Mouse (Mus musculus): ENCODE data around the gene Wnk2. TPM values are rescaled to one million over a fixed set of nuclear protein-coding genes. Genes with fewer than 3 reads are reported as not detected.

Gene Wnk2
- polyA plus RNA-seq, 1 experiment from 2014 or later: 0.36 TPM

DNA sequence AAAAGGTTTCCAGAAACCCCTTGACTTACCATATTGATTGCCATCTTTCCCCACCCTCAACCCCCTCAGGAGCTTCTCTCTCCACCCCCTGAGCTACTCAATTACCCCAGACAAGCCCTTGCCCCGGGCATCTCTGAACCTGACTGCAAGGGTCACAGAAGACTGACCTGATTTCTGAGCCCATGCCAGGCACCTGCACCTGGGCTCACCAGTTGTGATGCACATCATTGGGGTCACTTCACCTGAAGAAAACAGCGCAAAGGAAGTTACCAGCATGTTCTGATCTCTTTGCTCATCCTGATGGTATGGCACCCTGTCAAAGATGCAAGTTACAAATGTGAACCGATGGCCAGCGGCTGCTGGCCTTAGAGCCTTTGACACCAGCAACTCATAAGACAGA is 873 bp upstream of the Wnk2 start:
- no peak for ATAC-seq
- no peak overlapping the region for H3K4me2 ChIP-seq (replicated peaks; ENCODE audit: low read depth, low read length)
- no peak overlapping the region for H3K4me3 ChIP-seq (ENCODE audit: low read depth, low read length)
- no peak for DNase-seq (ENCODE audit: low spot score)
- H3K4me1 ChIP-seq (ENCODE audit: insufficient read depth, low read depth, low read length): peaks cover 3% of the 10 kb centered on the region; the same call in 1 of the 2 replicates
- no peaks in the 10 kb centered on the region for H3K36me3 ChIP-seq (ENCODE audit: insufficient read depth, low read length)
- TF ChIP-seq CTCF (IDR thresholded peaks at IDR 0.05) (no peak), EP300 (IDR thresholded peaks at IDR 0.05) (no peak)
- WGBS: 82% methylated on average over 4 of the region's 4 CpGs
- H3K9me3 ChIP-seq (ENCODE audit: low read length): no peaks in the 10 kb centered on the region
- H3K27ac ChIP-seq (ENCODE audit: low read length): no peak overlapping the region
- peaks cover 33% of the 10 kb centered on the region for H3K27me3 ChIP-seq (replicated peaks; ENCODE audit: insufficient read depth, low read length)
- no peak overlapping the region for H3K9ac ChIP-seq (replicated peaks; ENCODE audit: low read depth)

DNA sequence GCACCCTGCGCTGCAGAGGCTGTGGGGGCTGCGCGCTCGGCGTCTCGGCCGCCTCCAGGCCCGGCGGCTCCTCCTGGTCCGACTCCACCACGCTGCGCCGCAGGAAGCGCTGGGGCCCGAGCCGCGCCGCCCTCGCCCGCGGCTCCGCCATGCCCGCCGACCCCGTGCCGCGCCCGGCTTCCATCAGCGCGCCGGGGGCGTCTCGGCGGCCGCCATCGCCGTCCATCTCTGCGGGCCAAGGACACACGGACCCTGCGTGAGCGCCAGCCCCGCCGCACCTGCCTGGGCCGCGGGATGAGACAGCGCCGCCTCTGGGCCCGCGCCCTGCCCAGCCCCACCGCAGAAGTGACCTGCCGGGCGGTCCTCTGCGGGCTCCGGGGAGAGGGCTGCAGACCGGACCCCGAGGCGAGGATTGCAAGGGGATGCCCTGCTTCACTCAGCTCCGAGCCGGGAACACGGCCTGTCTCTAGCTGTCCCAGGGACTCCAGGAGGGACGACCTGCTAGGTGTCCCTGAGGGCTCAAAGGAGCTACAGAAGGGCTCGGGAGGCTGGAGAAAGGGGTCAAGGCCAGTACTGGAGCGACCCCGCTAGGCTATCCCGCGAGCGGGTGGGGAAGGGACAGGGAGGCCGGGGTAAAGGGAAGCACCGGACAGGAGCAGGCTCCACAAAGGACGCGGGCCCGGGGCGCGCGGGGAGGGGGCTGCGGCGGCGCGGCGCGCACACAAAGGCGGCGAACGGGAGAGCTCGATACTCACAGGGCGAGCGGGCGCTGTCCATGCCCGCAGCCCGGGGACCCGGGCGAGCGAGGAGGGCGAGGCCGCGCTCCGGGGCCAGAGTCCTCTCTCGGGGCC is 582 bp downstream of the Wnk2 start:
- under 1% methylated on average over 58 of the region's 98 CpGs for WGBS
- Histone ChIP-seq H3K9ac (replicated peaks; ENCODE audit: low read depth) (no peak overlapping the region), H3K4me1 (ENCODE audit: insufficient read depth, low read depth, low read length) (peaks cover 3% of the 10 kb centered on the region; the same call in 1 of the 2 replicates), H3K27me3 (replicated peaks; ENCODE audit: insufficient read depth, low read length) (peaks cover 33% of the 10 kb centered on the region), H3K9me3 (ENCODE audit: low read length) (no peaks in the 10 kb centered on the region), H3K27ac (ENCODE audit: low read length) (no peak overlapping the region), H3K4me3 (ENCODE audit: low read depth, low read length) (peak overlapping the region; percentile 54), H3K4me2 (replicated peaks; ENCODE audit: low read depth, low read length) (peak overlapping the region; percentile 91), H3K36me3 (ENCODE audit: insufficient read depth, low read length) (no peaks in the 10 kb centered on the region)
- DNase-seq (ENCODE audit: low spot score) (peak; percentile 21), ATAC-seq (peak; percentile 67)
- no peak for TF ChIP-seq EP300 (IDR thresholded peaks at IDR 0.05)
- no peak for TF ChIP-seq CTCF (IDR thresholded peaks at IDR 0.05)

DNA sequence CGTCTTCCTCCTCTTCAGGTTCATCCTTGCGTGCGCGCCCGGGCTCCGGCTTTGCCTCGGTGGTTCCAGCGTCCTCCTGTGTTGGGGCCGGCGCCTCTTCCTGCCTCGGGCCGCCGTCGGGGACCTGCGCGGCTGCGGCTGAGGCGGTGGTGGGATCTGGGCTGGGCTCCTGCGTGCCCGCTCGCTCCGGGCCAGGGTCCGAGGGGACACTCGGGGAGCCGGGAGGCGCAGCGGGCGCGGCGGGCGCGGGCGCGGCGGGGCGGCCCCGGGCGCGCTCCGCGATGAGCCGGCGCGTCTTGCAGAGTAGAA is 1.2 kb downstream of the Wnk2 start:
- H3K9me3 ChIP-seq (ENCODE audit: low read length): no peaks in the 10 kb centered on the region
- WGBS: 3% methylated on average over 19 of the region's 44 CpGs
- no peak overlapping the region for H3K9ac ChIP-seq (replicated peaks; ENCODE audit: low read depth)
- H3K4me2 ChIP-seq (replicated peaks; ENCODE audit: low read depth, low read length): peak overlapping the region; percentile 91
- peak overlapping the region; percentile 54 for H3K4me3 ChIP-seq (ENCODE audit: low read depth, low read length)
- ATAC-seq: no peak
- TF ChIP-seq EP300 (IDR thresholded peaks at IDR 0.05) (no peak), CTCF (IDR thresholded peaks at IDR 0.05) (no peak)
- peaks cover 3% of the 10 kb centered on the region; the same call in 1 of the 2 replicates for H3K4me1 ChIP-seq (ENCODE audit: insufficient read depth, low read depth, low read length)
- no peaks in the 10 kb centered on the region for H3K36me3 ChIP-seq (ENCODE audit: insufficient read depth, low read length)
- H3K27ac ChIP-seq (ENCODE audit: low read length): no peak overlapping the region
- H3K27me3 ChIP-seq (replicated peaks; ENCODE audit: insufficient read depth, low read length): peaks cover 33% of the 10 kb centered on the region
- no peak for DNase-seq (ENCODE audit: low spot score)

DNA sequence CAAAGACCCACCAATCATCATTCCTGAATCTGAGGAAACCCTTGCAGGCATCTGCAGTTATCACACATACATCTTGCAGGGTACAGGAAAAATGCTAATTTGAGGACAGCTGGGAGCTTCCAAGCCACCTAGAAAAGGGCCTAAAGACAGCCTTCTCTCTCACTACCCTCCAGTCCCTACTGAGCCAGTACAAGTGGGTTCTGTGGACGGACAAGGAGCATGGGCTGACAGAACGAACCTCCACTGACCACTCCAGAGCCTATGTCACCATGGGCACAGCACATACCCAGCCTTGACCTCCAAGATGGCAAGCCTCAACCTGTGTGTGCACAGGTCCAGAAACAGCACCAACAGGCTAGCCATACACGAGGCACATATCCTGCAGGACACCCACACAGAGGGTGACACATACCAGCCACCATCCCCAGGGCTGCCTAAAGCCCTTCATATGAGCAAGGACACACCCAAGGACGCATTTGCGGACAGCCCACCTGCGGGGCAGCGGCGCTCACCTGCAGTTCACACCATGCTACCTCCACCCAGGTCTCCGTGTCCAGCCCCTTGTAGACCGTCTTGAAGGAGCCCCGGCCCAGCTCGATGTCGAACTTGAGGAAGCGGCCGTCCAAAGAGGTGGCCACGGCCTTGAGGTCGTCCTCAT is 1.6 kb downstream of the Wnk2 start:
- Histone ChIP-seq H3K4me2 (replicated peaks; ENCODE audit: low read depth, low read length) (peak overlapping the region; percentile 91), H3K4me3 (ENCODE audit: low read depth, low read length) (peak overlapping the region; percentile 54), H3K27me3 (replicated peaks; ENCODE audit: insufficient read depth, low read length) (peaks cover 33% of the 10 kb centered on the region), H3K27ac (ENCODE audit: low read length) (no peak overlapping the region), H3K4me1 (ENCODE audit: insufficient read depth, low read depth, low read length) (peaks cover 3% of the 10 kb centered on the region; the same call in 1 of the 2 replicates), H3K36me3 (ENCODE audit: insufficient read depth, low read length) (no peaks in the 10 kb centered on the region), H3K9ac (replicated peaks; ENCODE audit: low read depth) (no peak overlapping the region), H3K9me3 (ENCODE audit: low read length) (no peaks in the 10 kb centered on the region)
- no peak for ATAC-seq
- DNase-seq (ENCODE audit: low spot score): no peak
- no peak for TF ChIP-seq CTCF (IDR thresholded peaks at IDR 0.05)
- no peak for TF ChIP-seq EP300 (IDR thresholded peaks at IDR 0.05)
- 21% methylated on average over 13 of the region's 17 CpGs for WGBS

GRCm38 (mm10) chr13:49145396-49145795 is 2.4 kb downstream of the Wnk2 start:
- Histone ChIP-seq H3K27ac (ENCODE audit: low read length) (no peak overlapping the region), H3K4me2 (replicated peaks; ENCODE audit: low read depth, low read length) (no peak overlapping the region), H3K4me1 (ENCODE audit: insufficient read depth, low read depth, low read length) (peaks cover 3% of the 10 kb centered on the region; the same call in 1 of the 2 replicates), H3K9me3 (ENCODE audit: low read length) (no peaks in the 10 kb centered on the region), H3K36me3 (ENCODE audit: insufficient read depth, low read length) (no peaks in the 10 kb centered on the region), H3K4me3 (ENCODE audit: low read depth, low read length) (no peak overlapping the region), H3K9ac (replicated peaks; ENCODE audit: low read depth) (no peak overlapping the region), H3K27me3 (replicated peaks; ENCODE audit: insufficient read depth, low read length) (peaks cover 33% of the 10 kb centered on the region)
- no peak for ATAC-seq
- WGBS: 57% methylated on average over 7 of the region's 7 CpGs
- no peak for DNase-seq (ENCODE audit: low spot score)
- no peak for TF ChIP-seq EP300 (IDR thresholded peaks at IDR 0.05)
- no peak for TF ChIP-seq CTCF (IDR thresholded peaks at IDR 0.05)

DNA sequence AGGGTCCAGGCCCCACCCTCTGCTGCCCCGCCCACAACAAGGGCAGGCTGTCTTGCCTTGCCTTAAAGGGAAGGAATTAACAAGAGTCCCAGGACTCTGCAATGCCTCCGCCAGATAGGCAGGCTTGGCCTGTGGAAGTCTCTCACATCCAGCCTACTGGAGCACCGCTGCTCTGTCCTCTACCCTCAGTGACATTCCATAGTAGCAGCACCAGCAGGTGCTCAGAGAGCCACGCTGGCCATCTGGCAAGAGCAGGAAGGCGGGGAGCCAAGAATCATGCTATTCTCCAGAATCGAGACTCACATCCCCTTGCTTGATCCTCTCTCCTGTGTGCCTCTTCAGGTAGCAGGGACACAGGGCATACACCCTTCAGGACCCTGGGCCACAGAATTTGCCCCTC is 3.4 kb downstream of the Wnk2 start:
- H3K27ac ChIP-seq (ENCODE audit: low read length): no peak overlapping the region
- TF ChIP-seq CTCF (IDR thresholded peaks at IDR 0.05) (no peak), EP300 (IDR thresholded peaks at IDR 0.05) (no peak)
- DNase-seq (ENCODE audit: low spot score): no peak

More for the DNA sequence above, 3.4 kb downstream of the Wnk2 start:
- H3K9me3 ChIP-seq (ENCODE audit: low read length): no peaks in the 10 kb centered on the region
- WGBS: 55% methylated on average over 6 of the region's 6 CpGs
- H3K27me3 ChIP-seq (replicated peaks; ENCODE audit: insufficient read depth, low read length): peaks cover 32% of the 10 kb centered on the region
- no peak overlapping the region for H3K4me3 ChIP-seq (ENCODE audit: low read depth, low read length)
- H3K9ac ChIP-seq (replicated peaks; ENCODE audit: low read depth): no peak overlapping the region
- no peak for ATAC-seq
- H3K4me1 ChIP-seq (ENCODE audit: insufficient read depth, low read depth, low read length): peaks cover 3% of the 10 kb centered on the region; the same call in 1 of the 2 replicates
- H3K36me3 ChIP-seq (ENCODE audit: insufficient read depth, low read length): no peaks in the 10 kb centered on the region
- H3K4me2 ChIP-seq (replicated peaks; ENCODE audit: low read depth, low read length): no peak overlapping the region

Measured in lung, postnatal 0 days (tissue).